Mouse (Mus musculus): ENCODE results near the gene Pkn1. TPM values are rescaled to one million over a fixed set of nuclear protein-coding genes. Genes with fewer than 3 reads are reported as not detected.

The Pkn1 gene
- polyA plus RNA-seq (2012; rRNA removed): 63.8 and 64.0 TPM in 2 replicates

GRCm38 (mm10) chr8:83698661-83699453 lies at the start of gene Pkn1:
Gene Pkn1, minus strand, starts transcription at chr8:83699179.

DNA sequence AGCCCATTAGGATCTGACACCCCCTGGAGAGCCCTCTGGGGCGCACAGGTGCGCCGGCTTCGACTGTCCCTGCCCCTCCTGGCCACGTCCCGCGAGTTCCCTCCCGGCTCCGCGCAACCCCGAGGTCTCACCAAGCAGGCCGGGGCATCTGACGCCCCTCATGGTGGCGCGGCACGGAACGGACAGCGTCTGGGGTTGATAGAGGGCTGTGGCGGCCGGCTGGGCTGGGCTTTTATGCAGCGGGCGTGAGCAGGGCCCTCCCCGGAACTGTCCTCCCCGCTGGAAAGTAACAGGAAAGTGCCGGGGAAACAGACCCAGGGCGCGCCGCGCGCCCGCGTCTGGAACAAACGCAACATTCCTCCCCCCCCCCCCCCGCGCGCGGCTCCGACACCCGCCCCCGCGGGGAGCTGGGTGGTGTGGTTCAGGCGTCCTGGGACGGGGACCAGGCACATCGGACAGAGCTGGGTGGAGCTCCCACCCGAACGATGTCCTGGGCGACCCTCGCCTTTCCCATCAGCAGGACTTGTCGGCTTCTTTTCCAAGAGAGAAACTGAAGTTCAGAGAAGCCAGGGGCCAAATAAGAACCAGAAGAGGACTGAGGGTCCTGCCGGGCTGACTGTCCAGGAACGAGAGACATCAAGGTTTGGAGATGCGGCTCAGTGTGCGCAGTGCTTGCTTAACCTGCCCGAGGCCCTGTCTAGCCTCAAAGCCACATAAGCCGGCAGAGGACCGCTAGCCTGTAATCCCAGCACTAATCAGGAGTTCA lies 42.2 kb upstream of the Pkn1 start, which contains the start of gene Adgre5:
TSS of gene Adgre5 (minus strand) at position 351 of the 766 bp plus-strand sequence.

GRCm38 (mm10) chr8:83715031-83715690 lies 16.2 kb upstream of the Pkn1 start, which contains the start of gene Ddx39:
Gene Ddx39, plus strand, starts transcription at chr8:83715177.

GRCm38 (mm10) chr8:83665969-83666865 lies 32.8 kb downstream of the Pkn1 start, which contains the start of gene Ptger1:
Gene Ptger1, plus strand, starts transcription at chr8:83666678.

GRCm38 (mm10) chr8:83652030-83652743 lies 46.8 kb downstream of the Pkn1 start, which contains the start of gene Gipc1:
Gene Gipc1, plus strand, starts transcription at chr8:83652677.

Other genes with a start within 250 kb of the Pkn1 start
- 145 and 155 TPM in 2 replicates for gene Scoc, start 240.8 kb downstream of the Pkn1 start, polyA plus RNA-seq (2012; rRNA removed)
- 0.02 and 0.03 TPM in 2 replicates for gene Olfr370, start 163.4 kb downstream of the Pkn1 start, polyA plus RNA-seq (2012; rRNA removed)
- gene Ndufb7, start 132.5 kb downstream of the Pkn1 start, polyA plus RNA-seq (2012; rRNA removed): 303 and 319 TPM in 2 replicates
- 974 and 984 TPM in 2 replicates for gene Tecr, start 91.2 kb downstream of the Pkn1 start, polyA plus RNA-seq (2012; rRNA removed)
- gene Dnajb1, start 91.0 kb downstream of the Pkn1 start, polyA plus RNA-seq (2012; rRNA removed): 31.1 and 34.0 TPM in 2 replicates
- 92.0 and 93.3 TPM in 2 replicates for gene Gipc1, start 46.5 kb downstream of the Pkn1 start, polyA plus RNA-seq (2012; rRNA removed)
- 1.00 and 1.2 TPM in 2 replicates for gene Ptger1, start 32.5 kb downstream of the Pkn1 start, polyA plus RNA-seq (2012; rRNA removed)
- gene Ddx39, start 16.0 kb upstream of the Pkn1 start, polyA plus RNA-seq (2012; rRNA removed): 86.0 and 87.4 TPM in 2 replicates
- 17.3 and 26.4 TPM in 2 replicates for gene Adgre5, start 42.1 kb upstream of the Pkn1 start, polyA plus RNA-seq (2012; rRNA removed)
- gene Adgrl1, start 200.9 kb upstream of the Pkn1 start, polyA plus RNA-seq (2012; rRNA removed): 200 and 205 TPM in 2 replicates